Comparison of ENCODE assay signal across 9 mouse cellular contexts in genomic region chr17:7521127-7521526, GRCm38 (mm10).
DNase-seq lines count a peak whose midpoint lies in the region; ATAC-seq and TF ChIP-seq lines count a peak whose summit lies in the region.
"Had no signal": no experiment of that assay in that cellular context is flagged by ENCODE, and none has a peak within 500 bp of the region (broad histone marks: within the 10 kb centered on the region; RNA-seq: fewer than 3 reads in every experiment).

No protein-coding gene starts in this region.

- H3K4me1 ChIP-seq in heart, embryonic 16.5 days (ENCODE audit: control insufficient read depth, insufficient read depth, low read length) = 0 out of 2 replicates have a peak, but pooled peaks cover 3% of the 10 kb centered on the region
- H3K4me1 ChIP-seq in heart, adult 2 months (ENCODE audit: control insufficient read depth, insufficient read depth, low read length) = no peaks in the 10 kb centered on the region; the same call in 1 of the 2 replicates
- H3K4me1 ChIP-seq in neural tube, embryonic 13.5 days (replicated peaks) = no peaks in the 10 kb centered on the region
- H3K4me1 ChIP-seq in limb, embryonic 15.5 days = peaks cover 13% of the 10 kb centered on the region

- peak; percentile 41; the same call in 1 of the 2 replicates for ATAC-seq in heart, embryonic 16.5 days (replicated peaks; ENCODE audit: extremely low read depth, insufficient read depth, low FRiP score)
- ATAC-seq in neural tube, embryonic 13.5 days (ENCODE audit: low read depth) = no peak
- ATAC-seq in hematopoietic stem cell, adult 5-6 weeks (replicated peaks in 1 of 2; ENCODE audit: insufficient read depth in 1 of 2, low FRiP score in 2 of 2, low TSS enrichment in 1 of 2, low read depth in 1 of 2, poor library complexity in 2 of 2, severe bottlenecking in 2 of 2) = peak; percentile 75 to 77
- ATAC-seq in limb, embryonic 15.5 days (ENCODE audit: insufficient number of reproducible peaks, low FRiP score, low TSS enrichment, low read depth) = peak; percentile 86

- no peak overlapping the region for H3K4me2 ChIP-seq in heart, embryonic 16.5 days (ENCODE audit: low read depth, low read length)
- no peak overlapping the region for H3K4me2 ChIP-seq in neural tube, embryonic 13.5 days
- H3K4me2 ChIP-seq in limb, embryonic 15.5 days = 0 out of 2 replicates have a peak overlapping the region, but pooled peaks have one; percentile 6

- no peak for TF ChIP-seq EP300 in heart, adult 2 months (IDR thresholded peaks at IDR 0.05; ENCODE audit: insufficient read depth, low read depth, low read length)

- 49% methylated on average over 10 of the region's 10 CpGs for WGBS in heart, embryonic 16.5 days
- 33% methylated on average over 10 of the region's 10 CpGs for WGBS in heart, adult 2 months
- WGBS in neural tube, embryonic 13.5 days = 71% methylated on average over 10 of the region's 10 CpGs
- WGBS in limb, embryonic 15.5 days = 24% methylated on average over 10 of the region's 10 CpGs

- no peak for DNase-seq in heart, adult 2 months
- no peak for DNase-seq in neural tube, embryonic 10.5 days (ENCODE audit: extremely low spot score, low spot score)
- DNase-seq in left cerebral cortex, postnatal 10 days (ENCODE audit: extremely low spot score in 1 of 2, low spot score in 2 of 2) = no peak
- DNase-seq: cerebellum, adult 11-12 months; thymus, postnatal 36 days had no signal

- TF ChIP-seq POLR2A in heart, adult 2 months (IDR thresholded peaks at IDR 0.05; ENCODE audit: insufficient read depth, low read depth, low read length) = no peak

- no peak overlapping the region for H3K9ac ChIP-seq in heart, embryonic 16.5 days (ENCODE audit: low read length)
- H3K9ac ChIP-seq in heart, adult 2 months (ENCODE audit: low read depth, low read length) = no peak overlapping the region
- H3K9ac ChIP-seq in neural tube, embryonic 13.5 days = no peak overlapping the region
- no peak overlapping the region for H3K9ac ChIP-seq in limb, embryonic 15.5 days

- no peaks in the 10 kb centered on the region for H3K79me2 ChIP-seq in heart, adult 2 months (replicated peaks; ENCODE audit: control insufficient read depth, insufficient read depth, low read length)

- H3K9me3 ChIP-seq in heart, embryonic 16.5 days (replicated peaks; ENCODE audit: control insufficient read depth, low read length) = no peaks in the 10 kb centered on the region
- no peaks in the 10 kb centered on the region; the same call in 1 of the 2 replicates for H3K9me3 ChIP-seq in neural tube, embryonic 13.5 days
- no peaks in the 10 kb centered on the region for H3K9me3 ChIP-seq in limb, embryonic 15.5 days

- TF ChIP-seq CTCF in heart, adult 2 months (IDR thresholded peaks at IDR 0.05) = no peak

- no peaks in the 10 kb centered on the region for H3K27me3 ChIP-seq in heart, embryonic 16.5 days (ENCODE audit: control insufficient read depth, insufficient read depth, low read length)
- no peaks in the 10 kb centered on the region for H3K27me3 ChIP-seq in heart, adult 2 months (ENCODE audit: control insufficient read depth, insufficient read depth, low read length)
- H3K27me3 ChIP-seq in neural tube, embryonic 13.5 days = no peaks in the 10 kb centered on the region
- H3K27me3 ChIP-seq in limb, embryonic 15.5 days = no peaks in the 10 kb centered on the region

- no peaks in the 10 kb centered on the region for H3K36me3 ChIP-seq in heart, embryonic 16.5 days (ENCODE audit: control insufficient read depth, insufficient read depth)
- H3K36me3 ChIP-seq in heart, adult 2 months (ENCODE audit: control insufficient read depth, insufficient read depth, low read length) = no peaks in the 10 kb centered on the region
- no peaks in the 10 kb centered on the region for H3K36me3 ChIP-seq in neural tube, embryonic 13.5 days
- H3K36me3 ChIP-seq in limb, embryonic 15.5 days = no peaks in the 10 kb centered on the region

- H3K4me3 ChIP-seq in heart, embryonic 16.5 days (ENCODE audit: low read length) = no peak overlapping the region
- no peak overlapping the region for H3K4me3 ChIP-seq in heart, adult 2 months
- no peak overlapping the region for H3K4me3 ChIP-seq in neural tube, embryonic 13.5 days
- H3K4me3 ChIP-seq in limb, embryonic 15.5 days = no peak overlapping the region

- intact Hi-C loops in heart, adult 2 months (cut with DNase I) = no loop called here
- intact Hi-C loops in left cerebral cortex, postnatal 10 days (cut with DNase I) = no loop called here

- H3K27ac ChIP-seq in heart, embryonic 16.5 days (ENCODE audit: low read length) = peak overlapping the region; percentile 70
- H3K27ac ChIP-seq in heart, adult 2 months = no peak overlapping the region
- H3K27ac ChIP-seq in neural tube, embryonic 13.5 days (replicated peaks) = peak overlapping the region; percentile 29; the same call in 1 of the 2 replicates
- H3K27ac ChIP-seq in limb, embryonic 15.5 days = peak overlapping the region; percentile 94
